Mouse (Mus musculus) forebrain, embryonic 10.5 days (tissue): ENCODE measurements around the gene Tnfrsf23. TPM values are rescaled to one million over a fixed set of nuclear protein-coding genes. Genes with fewer than 3 reads are reported as not detected.

Experiments
- DNase-seq: peaks from one replicate; pipeline ENCODE4 v3.0.0-alpha.2; 2017; ENCODE audit warnings: low spot score; ENCODE audit errors: extremely low spot score
- H3K27ac ChIP-seq: fragments of 300-500 bp; sonication (generic); 2 replicates; pipeline ENCODE4 v1.5.1; 2016; ENCODE audit warnings: mild to moderate bottlenecking
- H3K27me3 ChIP-seq: fragments of 300-500 bp; sonication (generic); 2 replicates; pipeline ENCODE4 v1.6.1; 2016; ENCODE audit warnings: mild to moderate bottlenecking; ENCODE audit not compliant: poor library complexity, severe bottlenecking
- H3K36me3 ChIP-seq: fragments of 300-500 bp; sonication (generic); replicated peaks from 2 replicates; pipeline ENCODE4 v1.6.1; 2016; ENCODE audit warnings: mild to moderate bottlenecking, moderate library complexity
- H3K4me1 ChIP-seq: fragments of 300-500 bp; sonication (generic); 2 replicates; pipeline ENCODE4 v1.6.1; 2016
- H3K4me3 ChIP-seq: fragments of 300-500 bp; sonication (generic); 2 replicates; pipeline ENCODE4 v1.5.1; 2016; ENCODE audit warnings: mild to moderate bottlenecking, moderate library complexity
- H3K9me3 ChIP-seq: fragments of 300-500 bp; sonication (generic); 2 replicates; pipeline ENCODE4 v1.6.1; 2016; ENCODE audit warnings: mild to moderate bottlenecking, moderate library complexity
- WGBS: fragments of 180-500 bp; shearing (Covaris S2); methylation state at CpG from one replicate; pipeline ENCODE4 v1.1.7; 2016; 5-methylcytosine and 5-hydroxymethylcytosine counted together
- polyA plus RNA-seq: library from polyadenylated mRNA; unstranded; fragments of >200 nt; fragmentation: Nextera tagmentation; extraction: Ambion mirVana; gene quantifications from 2 replicates; pipeline ENCODE4 v1.2.1, GENCODE M21; 2016

Gene Tnfrsf23
- polyA plus RNA-seq, result 0.09 and 0.15 TPM in 2 replicates

GRCm38 (mm10) chr7:143685359-143686067 is at the start of gene Tnfrsf23:
Gene Tnfrsf23 (minus strand): TSS chr7:143685872.
- no peaks in the 10 kb centered on the region for H3K9me3 ChIP-seq
- WGBS, result 3% methylated on average over 35 of the region's 35 CpGs
- H3K4me1 ChIP-seq, result peaks cover 7% of the 10 kb centered on the region
- peak; percentile 67 for DNase-seq
- H3K4me3 ChIP-seq, result peak within 1 kb of the TSS; percentile 56
- no peaks in the 10 kb centered on the region for H3K36me3 ChIP-seq
- H3K27ac ChIP-seq, result no peak within 1 kb of the TSS
- peaks cover 31% of the 10 kb centered on the region for H3K27me3 ChIP-seq

- H3K4me3 ChIP-seq, result no peak overlapping the region
- 88% methylated on average over 4 of the region's 4 CpGs for WGBS
- peaks cover 9% of the 10 kb centered on the region for H3K27me3 ChIP-seq
- H3K4me1 ChIP-seq, result peaks cover 12% of the 10 kb centered on the region
- no peak overlapping the region for H3K27ac ChIP-seq
- no peaks in the 10 kb centered on the region for H3K36me3 ChIP-seq
- no peaks in the 10 kb centered on the region for H3K9me3 ChIP-seq
- DNase-seq, result no peak
Measured at GRCm38 (mm10) chr7:143733746-143734145, 48.1 kb upstream of the Tnfrsf23 start.

GRCm38 (mm10) chr7:143729886-143730285 is 44.2 kb upstream of the Tnfrsf23 start:
- Histone ChIP-seq H3K27ac (no peak overlapping the region), H3K4me3 (no peak overlapping the region), H3K36me3 (no peaks in the 10 kb centered on the region), H3K9me3 (no peaks in the 10 kb centered on the region), H3K27me3 (no peaks in the 10 kb centered on the region), H3K4me1 (peaks cover 3% of the 10 kb centered on the region; the same call in 1 of the 2 replicates)
- WGBS, result 85% methylated on average over 10 of the region's 10 CpGs
- DNase-seq, result no peak

- 81% methylated on average over 4 of the region's 4 CpGs for WGBS
- Histone ChIP-seq H3K36me3 (no peaks in the 10 kb centered on the region), H3K27me3 (no peaks in the 10 kb centered on the region), H3K9me3 (no peaks in the 10 kb centered on the region), H3K4me3 (no peak overlapping the region), H3K4me1 (peaks cover 3% of the 10 kb centered on the region; the same call in 1 of the 2 replicates), H3K27ac (no peak overlapping the region)
- DNase-seq, result no peak
Measured at GRCm38 (mm10) chr7:143726396-143726795, 40.7 kb upstream of the Tnfrsf23 start.

GRCm38 (mm10) chr7:143723841-143724240 is 38.2 kb upstream of the Tnfrsf23 start:
- Histone ChIP-seq H3K9me3 (no peaks in the 10 kb centered on the region), H3K27ac (no peak overlapping the region)

GRCm38 (mm10) chr7:143722646-143723045 is 37.0 kb upstream of the Tnfrsf23 start:
- DNase-seq, result no peak

More at GRCm38 (mm10) chr7:143723841-143724240, 38.2 kb upstream of the Tnfrsf23 start:
- H3K4me1 ChIP-seq, result peaks cover 11% of the 10 kb centered on the region
- no peak overlapping the region for H3K4me3 ChIP-seq
- 85% methylated on average over 4 of the region's 4 CpGs for WGBS
- H3K27me3 ChIP-seq, result no peaks in the 10 kb centered on the region
- no peak for DNase-seq
- no peaks in the 10 kb centered on the region for H3K36me3 ChIP-seq

GRCm38 (mm10) chr7:143717811-143718210 is 32.1 kb upstream of the Tnfrsf23 start:
- H3K36me3 ChIP-seq, result peaks cover 6% of the 10 kb centered on the region; the same call in 1 of the 2 replicates
- H3K4me1 ChIP-seq, result peaks cover 22% of the 10 kb centered on the region
- H3K4me3 ChIP-seq, result no peak overlapping the region
- 73% methylated on average over 1 of the region's 1 CpGs for WGBS
- no peaks in the 10 kb centered on the region for H3K9me3 ChIP-seq
- DNase-seq, result no peak
- no peaks in the 10 kb centered on the region for H3K27me3 ChIP-seq
- no peak overlapping the region; the same call in 1 of the 2 replicates for H3K27ac ChIP-seq

More at GRCm38 (mm10) chr7:143722646-143723045, 37.0 kb upstream of the Tnfrsf23 start:
- Histone ChIP-seq H3K4me3 (no peak overlapping the region), H3K9me3 (no peaks in the 10 kb centered on the region), H3K27me3 (no peaks in the 10 kb centered on the region), H3K4me1 (peaks cover 21% of the 10 kb centered on the region), H3K36me3 (no peaks in the 10 kb centered on the region), H3K27ac (no peak overlapping the region)
- WGBS, result 86% methylated on average over 5 of the region's 5 CpGs

GRCm38 (mm10) chr7:143713421-143713820 is 27.7 kb upstream of the Tnfrsf23 start:
- Histone ChIP-seq H3K27ac (no peak overlapping the region), H3K27me3 (no peaks in the 10 kb centered on the region), H3K36me3 (peaks cover 12% of the 10 kb centered on the region), H3K4me3 (no peak overlapping the region), H3K4me1 (peaks cover 12% of the 10 kb centered on the region), H3K9me3 (no peaks in the 10 kb centered on the region)
- no peak for DNase-seq
- whole genome bisulfite sequencing, result 91% methylated on average over 4 of the region's 4 CpGs

- Histone ChIP-seq H3K27ac (no peak overlapping the region), H3K27me3 (no peaks in the 10 kb centered on the region), H3K4me3 (no peak overlapping the region), H3K36me3 (peaks cover 12% of the 10 kb centered on the region), H3K9me3 (no peaks in the 10 kb centered on the region), H3K4me1 (peaks cover 7% of the 10 kb centered on the region)
- WGBS, result 91% methylated on average over 8 of the region's 8 CpGs
- no peak for DNase-seq
Measured at GRCm38 (mm10) chr7:143712771-143713348, 27.2 kb upstream of the Tnfrsf23 start.

GRCm38 (mm10) chr7:143712023-143712422 is 26.4 kb upstream of the Tnfrsf23 start:
- 0 out of 2 replicates have a peak overlapping the region, but pooled peaks have one; percentile 5 for H3K27ac ChIP-seq
- H3K27me3 ChIP-seq, result no peaks in the 10 kb centered on the region
- peaks cover 12% of the 10 kb centered on the region for H3K36me3 ChIP-seq
- DNase-seq, result no peak
- peaks cover 3% of the 10 kb centered on the region; the same call in 1 of the 2 replicates for H3K4me1 ChIP-seq
- 83% methylated on average over 4 of the region's 4 CpGs for WGBS
- no peak overlapping the region for H3K4me3 ChIP-seq
- no peaks in the 10 kb centered on the region for H3K9me3 ChIP-seq

- DNase-seq, result no peak
- Histone ChIP-seq H3K27me3 (no peaks in the 10 kb centered on the region), H3K36me3 (peaks cover 12% of the 10 kb centered on the region), H3K9me3 (no peaks in the 10 kb centered on the region), H3K4me3 (no peak overlapping the region), H3K4me1 (peaks cover 3% of the 10 kb centered on the region; the same call in 1 of the 2 replicates), H3K27ac (no peak overlapping the region)
- 80% methylated on average over 7 of the region's 7 CpGs for WGBS
Measured at GRCm38 (mm10) chr7:143711381-143711780, 25.7 kb upstream of the Tnfrsf23 start.

GRCm38 (mm10) chr7:143709395-143709794 is 23.7 kb upstream of the Tnfrsf23 start:
- Histone ChIP-seq H3K4me1 (peaks cover 3% of the 10 kb centered on the region; the same call in 1 of the 2 replicates), H3K9me3 (no peaks in the 10 kb centered on the region), H3K36me3 (peaks cover 8% of the 10 kb centered on the region), H3K27me3 (no peaks in the 10 kb centered on the region), H3K4me3 (no peak overlapping the region), H3K27ac (no peak overlapping the region)
- 89% methylated on average over 7 of the region's 7 CpGs for whole genome bisulfite sequencing
- DNase-seq, result no peak
